Mouse (Mus musculus) forebrain, embryonic 13.5 days (tissue): Measurements from ENCODE around the gene Itgae. TPM values are rescaled to one million over a fixed set of nuclear protein-coding genes. Genes with fewer than 3 reads are reported as not detected.
"Not testable (repeated sequence)": the region's sequence is repeated elsewhere in the genome, so short reads cannot be mapped to it uniquely, and the experiment has no call there.

Experiments
- ATAC-seq: fragments of 200-750 bp; cut with Nextera tagmentation; 2 replicates; pipeline ENCODE4 v1.8.0; 2017
- H3K27ac ChIP-seq: fragments of 300-500 bp; sonication (generic); 2 replicates; pipeline ENCODE4 v1.5.1; 2015; ENCODE audit warnings: inconsistent platforms, mild to moderate bottlenecking, moderate library complexity
- H3K27me3 ChIP-seq: fragments of 300-500 bp; sonication (generic); 2 replicates; pipeline ENCODE4 v1.6.1; 2015; ENCODE audit warnings: mild to moderate bottlenecking, inconsistent platforms
- H3K36me3 ChIP-seq: fragments of 300-500 bp; sonication (generic); 2 replicates; pipeline ENCODE4 v1.6.1; 2015; ENCODE audit warnings: mild to moderate bottlenecking, inconsistent platforms; ENCODE audit not compliant: poor library complexity, severe bottlenecking
- H3K4me1 ChIP-seq: fragments of 300-500 bp; sonication (generic); 2 replicates; pipeline ENCODE4 v1.6.1; 2015; ENCODE audit warnings: inconsistent platforms
- H3K4me2 ChIP-seq: fragments of 300-500 bp; sonication (generic); 2 replicates; pipeline ENCODE4 v1.6.1; 2015; ENCODE audit warnings: inconsistent platforms, mild to moderate bottlenecking, moderate library complexity
- H3K4me3 ChIP-seq: fragments of 300-500 bp; sonication (generic); 2 replicates; pipeline ENCODE4 v1.5.1; 2015; ENCODE audit warnings: mild to moderate bottlenecking, inconsistent platforms
- H3K9ac ChIP-seq: fragments of 300-500 bp; sonication (generic); 2 replicates; pipeline ENCODE4 v1.6.1; 2015; ENCODE audit warnings: mild to moderate bottlenecking, inconsistent platforms
- H3K9me3 ChIP-seq: fragments of 300-500 bp; sonication (generic); replicated peaks from 2 replicates; pipeline ENCODE4 v1.6.1; 2016; ENCODE audit warnings: inconsistent platforms
- WGBS: fragments of 180-500 bp; shearing (Covaris S2); methylation state at CpG from one replicate; pipeline ENCODE4 v1.1.7; 2015; 5-methylcytosine and 5-hydroxymethylcytosine counted together
- polyA plus RNA-seq: library from polyadenylated mRNA; unstranded; fragments of >200 nt; fragmentation: Nextera tagmentation; extraction: Ambion mirVana; gene quantifications from 2 replicates; pipeline ENCODE4 v1.2.1, GENCODE M21; 2015

Itgae gene
- polyA plus RNA-seq, 1 experiment from 2014 or later, result 0.27 TPM

GRCm38 (mm10) chr11:73098860-73099259 is 8.5 kb downstream of the Itgae start:
- no peaks in the 10 kb centered on the region for H3K27me3 ChIP-seq
- no peak overlapping the region for H3K4me3 ChIP-seq
- no peak overlapping the region for H3K27ac ChIP-seq
- H3K36me3 ChIP-seq, result no peaks in the 10 kb centered on the region
- H3K9ac ChIP-seq, result no peak overlapping the region
- H3K9me3 ChIP-seq, result no peaks in the 10 kb centered on the region
- no peak for ATAC-seq
- no peak overlapping the region for H3K4me2 ChIP-seq
- WGBS, result 62% methylated on average over 5 of the region's 5 CpGs
- peaks cover 6% of the 10 kb centered on the region; the same call in 1 of the 2 replicates for H3K4me1 ChIP-seq

GRCm38 (mm10) chr11:73099976-73100750 is 9.8 kb downstream of the Itgae start:
- no peaks in the 10 kb centered on the region for H3K9me3 ChIP-seq
- 50% methylated on average over 14 of the region's 14 CpGs for WGBS
- H3K27ac ChIP-seq, result no peak overlapping the region
- H3K9ac ChIP-seq, result no peak overlapping the region
- no peak overlapping the region for H3K4me2 ChIP-seq
- H3K36me3 ChIP-seq, result no peaks in the 10 kb centered on the region
- H3K4me1 ChIP-seq, result peaks cover 6% of the 10 kb centered on the region; the same call in 1 of the 2 replicates
- H3K4me3 ChIP-seq, result no peak overlapping the region
- ATAC-seq, result no peak
- H3K27me3 ChIP-seq, result no peaks in the 10 kb centered on the region

GRCm38 (mm10) chr11:73101308-73101707 is 10.9 kb downstream of the Itgae start:
- Histone ChIP-seq H3K4me3 (no peak overlapping the region), H3K9ac (no peak overlapping the region), H3K4me2 (no peak overlapping the region), H3K27me3 (no peaks in the 10 kb centered on the region), H3K27ac (no peak overlapping the region), H3K9me3 (no peaks in the 10 kb centered on the region), H3K4me1 (peaks cover 6% of the 10 kb centered on the region; the same call in 1 of the 2 replicates), H3K36me3 (no peaks in the 10 kb centered on the region)
- ATAC-seq, result no peak
- WGBS, result 88% methylated on average over 4 of the region's 4 CpGs

- no peak overlapping the region for H3K4me2 ChIP-seq
- WGBS, result 63% methylated on average over 3 of the region's 3 CpGs
Measured at GRCm38 (mm10) chr11:73105246-73105645, 14.9 kb downstream of the Itgae start.

GRCm38 (mm10) chr11:73107358-73107757 is 17.0 kb downstream of the Itgae start:
- not testable (repeated sequence) for H3K9me3 ChIP-seq, H3K4me2 ChIP-seq

More at GRCm38 (mm10) chr11:73105246-73105645, 14.9 kb downstream of the Itgae start:
- Histone ChIP-seq H3K27me3 (0 out of 2 replicates have a peak, but pooled peaks cover 2% of the 10 kb centered on the region), H3K4me3 (no peak overlapping the region), H3K36me3 (no peaks in the 10 kb centered on the region), H3K9ac (no peak overlapping the region), H3K27ac (no peak overlapping the region), H3K9me3 (no peaks in the 10 kb centered on the region), H3K4me1 (peaks cover under 1% of the 10 kb centered on the region; the same call in 1 of the 2 replicates)
- no peak for ATAC-seq

GRCm38 (mm10) chr11:73108195-73108897 is 18.0 kb downstream of the Itgae start:
- no peaks in the 10 kb centered on the region for H3K9me3 ChIP-seq
- H3K36me3 ChIP-seq, result no peaks in the 10 kb centered on the region
- 76% methylated on average over 5 of the region's 5 CpGs for WGBS
- no peaks in the 10 kb centered on the region for H3K4me1 ChIP-seq
- ATAC-seq, result no peak
- no peak overlapping the region for H3K4me2 ChIP-seq
- no peak overlapping the region for H3K9ac ChIP-seq
- no peak overlapping the region for H3K27ac ChIP-seq
- H3K27me3 ChIP-seq, result 0 out of 2 replicates have a peak, but pooled peaks cover 2% of the 10 kb centered on the region
- H3K4me3 ChIP-seq, result no peak overlapping the region

More at GRCm38 (mm10) chr11:73107358-73107757, 17.0 kb downstream of the Itgae start:
- H3K27ac ChIP-seq, H3K27me3 ChIP-seq, H3K4me3 ChIP-seq, ATAC-seq, H3K36me3 ChIP-seq, H3K9ac ChIP-seq, H3K4me1 ChIP-seq: not testable (repeated sequence)
- 41% methylated on average over 3 of the region's 3 CpGs for WGBS

- 82% methylated on average over 14 of the region's 14 CpGs for WGBS
- Histone ChIP-seq H3K4me2 (no peak overlapping the region), H3K27me3 (0 out of 2 replicates have a peak, but pooled peaks cover 2% of the 10 kb centered on the region), H3K9me3 (no peaks in the 10 kb centered on the region), H3K4me3 (no peak overlapping the region), H3K36me3 (no peaks in the 10 kb centered on the region), H3K27ac (no peak overlapping the region), H3K9ac (no peak overlapping the region), H3K4me1 (no peaks in the 10 kb centered on the region)
- no peak for ATAC-seq
Measured at GRCm38 (mm10) chr11:73108898-73109625, 18.7 kb downstream of the Itgae start.

GRCm38 (mm10) chr11:73109941-73110340 is 19.6 kb downstream of the Itgae start:
- 0 out of 2 replicates have a peak, but pooled peaks cover 2% of the 10 kb centered on the region for H3K27me3 ChIP-seq
- 83% methylated on average over 3 of the region's 3 CpGs for WGBS
- H3K4me2 ChIP-seq, result no peak overlapping the region
- no peaks in the 10 kb centered on the region for H3K4me1 ChIP-seq
- H3K4me3 ChIP-seq, result no peak overlapping the region
- no peak overlapping the region for H3K27ac ChIP-seq
- no peak overlapping the region for H3K9ac ChIP-seq
- H3K9me3 ChIP-seq, result no peaks in the 10 kb centered on the region
- no peak for ATAC-seq
- no peaks in the 10 kb centered on the region for H3K36me3 ChIP-seq

GRCm38 (mm10) chr11:73111414-73111813 is 21.0 kb downstream of the Itgae start:
- 66% methylated on average over 6 of the region's 6 CpGs for WGBS
- Histone ChIP-seq H3K4me2 (no peak overlapping the region), H3K9ac (no peak overlapping the region), H3K36me3 (no peaks in the 10 kb centered on the region), H3K27ac (no peak overlapping the region), H3K4me3 (no peak overlapping the region), H3K9me3 (no peaks in the 10 kb centered on the region), H3K4me1 (no peaks in the 10 kb centered on the region), H3K27me3 (0 out of 2 replicates have a peak, but pooled peaks cover 2% of the 10 kb centered on the region)
- no peak for ATAC-seq

- 90% methylated on average over 6 of the region's 6 CpGs for WGBS
- H3K4me3 ChIP-seq, result no peak overlapping the region
- ATAC-seq, result no peak
- no peaks in the 10 kb centered on the region for H3K27me3 ChIP-seq
- H3K36me3 ChIP-seq, result peaks cover 25% of the 10 kb centered on the region
- no peak overlapping the region for H3K9ac ChIP-seq
- no peak overlapping the region for H3K27ac ChIP-seq
- H3K4me1 ChIP-seq, result no peaks in the 10 kb centered on the region
- no peaks in the 10 kb centered on the region for H3K9me3 ChIP-seq
- no peak overlapping the region for H3K4me2 ChIP-seq
Measured at GRCm38 (mm10) chr11:73126495-73126894, 36.1 kb downstream of the Itgae start.

- H3K4me1 ChIP-seq, result peaks cover 18% of the 10 kb centered on the region
- H3K36me3 ChIP-seq, result peaks cover 48% of the 10 kb centered on the region
- H3K4me2 ChIP-seq, result no peak overlapping the region
- H3K9ac ChIP-seq, result no peak overlapping the region
- H3K27me3 ChIP-seq, result no peaks in the 10 kb centered on the region
- H3K27ac ChIP-seq, result no peak overlapping the region
- no peak overlapping the region for H3K4me3 ChIP-seq
- ATAC-seq, result no peak
- WGBS, result 86% methylated on average over 7 of the region's 7 CpGs
- no peaks in the 10 kb centered on the region for H3K9me3 ChIP-seq
Measured at GRCm38 (mm10) chr11:73131020-73131419, 40.6 kb downstream of the Itgae start.

GRCm38 (mm10) chr11:73132999-73133398 is 42.6 kb downstream of the Itgae start:
- no peak for ATAC-seq
- Histone ChIP-seq H3K9me3 (no peaks in the 10 kb centered on the region), H3K36me3 (peaks cover 43% of the 10 kb centered on the region), H3K4me1 (peaks cover 35% of the 10 kb centered on the region), H3K4me2 (no peak overlapping the region), H3K4me3 (no peak overlapping the region), H3K27ac (no peak overlapping the region), H3K27me3 (no peaks in the 10 kb centered on the region), H3K9ac (no peak overlapping the region)
- 96% methylated on average over 6 of the region's 6 CpGs for whole genome bisulfite sequencing
